Mouse (Mus musculus) lung, embryonic 15.5 days (tissue): ENCODE results near the gene Ndufv3. TPM values are rescaled to one million over a fixed set of nuclear protein-coding genes. Genes with fewer than 3 reads are reported as not detected.
A peak's percentile ranks its signal among the peaks of the same experiment; 100 is the strongest.

Source experiments
- ATAC-seq: fragments of 200-750 bp; cut with Nextera tagmentation; 2 replicates; pipeline ENCODE4 v1.8.0; 2017; ENCODE audit warnings: moderate number of reproducible peaks, borderline replicate concordance; ENCODE audit not compliant: low FRiP score, low TSS enrichment; ENCODE audit errors: extremely low read depth
- H3K27ac ChIP-seq: fragments of 300-500 bp; sonication (generic); 2 replicates; pipeline ENCODE4 v1.5.1; 2015; ENCODE audit warnings: moderate library complexity, mild to moderate bottlenecking, inconsistent platforms
- H3K27me3 ChIP-seq: fragments of 300-500 bp; sonication (generic); 2 replicates; pipeline ENCODE4 v1.6.1; 2015; ENCODE audit warnings: inconsistent platforms
- H3K36me3 ChIP-seq: fragments of 300-500 bp; sonication (generic); 2 replicates; pipeline ENCODE4 v1.6.1; 2015; ENCODE audit warnings: inconsistent platforms
- H3K4me1 ChIP-seq: fragments of 300-500 bp; sonication (generic); 2 replicates; pipeline ENCODE4 v1.6.1; 2015; ENCODE audit warnings: inconsistent platforms
- H3K4me2 ChIP-seq: fragments of 300-500 bp; sonication (generic); 2 replicates; pipeline ENCODE4 v1.6.1; 2015; ENCODE audit warnings: inconsistent platforms, mild to moderate bottlenecking, moderate library complexity
- H3K4me3 ChIP-seq: fragments of 300-500 bp; sonication (generic); 2 replicates; pipeline ENCODE4 v1.5.1; 2015; ENCODE audit warnings: mild to moderate bottlenecking, inconsistent platforms
- H3K9ac ChIP-seq: fragments of 300-500 bp; sonication (generic); 2 replicates; pipeline ENCODE4 v1.6.1; 2015; ENCODE audit warnings: inconsistent platforms
- H3K9me3 ChIP-seq: fragments of 300-500 bp; sonication (generic); 2 replicates; pipeline ENCODE4 v1.6.1; 2016; ENCODE audit warnings: inconsistent platforms
- WGBS: fragments of 180-500 bp; shearing (Covaris S2); methylation state at CpG from one replicate; pipeline ENCODE4 v1.1.7; 2015; 5-methylcytosine and 5-hydroxymethylcytosine counted together
- polyA plus RNA-seq: library from polyadenylated mRNA; unstranded; fragments of >200 nt; fragmentation: Nextera tagmentation; extraction: Ambion mirVana; gene quantifications from 2 replicates; pipeline ENCODE4 v1.2.1, GENCODE M21; 2015

The Ndufv3 gene
- polyA plus RNA-seq: 237 and 240 TPM in 2 replicates

DNA sequence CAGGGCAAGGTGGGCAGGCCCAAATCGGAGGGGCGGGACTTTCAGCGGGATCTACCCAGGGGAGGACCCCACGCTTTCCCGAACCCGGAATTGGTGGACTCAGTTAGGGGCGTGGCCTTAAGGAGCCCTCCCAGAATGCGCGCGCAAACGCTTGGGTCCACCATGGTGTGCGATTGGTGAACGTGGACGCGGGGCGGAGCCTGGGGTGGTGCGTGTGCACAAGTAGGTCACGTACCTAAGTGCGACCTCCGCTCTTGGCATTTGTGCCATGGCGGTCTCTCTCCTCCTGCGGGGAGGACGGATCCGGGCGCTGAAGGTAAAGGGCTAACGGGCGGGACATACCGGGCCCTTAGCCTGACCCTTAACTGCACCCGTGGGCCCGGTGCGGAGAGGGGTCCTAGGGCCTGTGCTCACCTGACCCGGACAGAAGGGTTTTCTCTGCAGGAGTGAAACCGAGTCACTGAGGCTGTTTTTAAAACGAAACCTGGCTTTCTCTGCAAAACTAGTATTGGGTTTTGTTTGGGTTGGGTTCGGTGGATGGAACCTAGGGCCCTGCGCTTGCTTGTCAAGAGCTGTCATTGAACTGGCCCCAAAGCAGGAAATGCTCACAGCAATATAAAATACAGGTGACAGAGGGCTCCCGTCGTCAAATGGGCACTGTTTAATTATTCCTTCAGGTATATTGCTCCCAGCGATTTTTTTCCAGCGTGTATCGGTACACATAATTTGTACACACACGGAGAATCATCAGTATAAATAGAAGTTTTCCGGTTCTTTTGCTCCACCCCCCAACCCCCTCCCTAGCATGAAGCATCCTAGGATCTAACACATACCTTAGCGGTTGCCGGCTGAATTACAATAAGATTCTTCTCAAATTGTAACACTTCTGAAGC lies at the start of gene Ndufv3, which contains the start of gene Wdr4:
Ndufv3 (plus strand) TSS at position 170 of the 893 bp plus-strand sequence.
Wdr4 (minus strand) TSS at position 35 of the 893 bp plus-strand sequence.
- Histone ChIP-seq H3K4me2 (peak within 1 kb of the TSS; percentile 72), H3K36me3 (peaks cover 9% of the 10 kb centered on the region; the same call in 1 of the 2 replicates), H3K9me3 (no peaks in the 10 kb centered on the region), H3K27me3 (no peaks in the 10 kb centered on the region), H3K4me3 (peak within 1 kb of the TSS; percentile 79), H3K9ac (peak within 1 kb of the TSS; percentile 70), H3K27ac (peak within 1 kb of the TSS; percentile 78), H3K4me1 (peaks cover 12% of the 10 kb centered on the region)
- WGBS: 1% methylated on average over 45 of the region's 45 CpGs
- peak; percentile 98 for ATAC-seq

DNA sequence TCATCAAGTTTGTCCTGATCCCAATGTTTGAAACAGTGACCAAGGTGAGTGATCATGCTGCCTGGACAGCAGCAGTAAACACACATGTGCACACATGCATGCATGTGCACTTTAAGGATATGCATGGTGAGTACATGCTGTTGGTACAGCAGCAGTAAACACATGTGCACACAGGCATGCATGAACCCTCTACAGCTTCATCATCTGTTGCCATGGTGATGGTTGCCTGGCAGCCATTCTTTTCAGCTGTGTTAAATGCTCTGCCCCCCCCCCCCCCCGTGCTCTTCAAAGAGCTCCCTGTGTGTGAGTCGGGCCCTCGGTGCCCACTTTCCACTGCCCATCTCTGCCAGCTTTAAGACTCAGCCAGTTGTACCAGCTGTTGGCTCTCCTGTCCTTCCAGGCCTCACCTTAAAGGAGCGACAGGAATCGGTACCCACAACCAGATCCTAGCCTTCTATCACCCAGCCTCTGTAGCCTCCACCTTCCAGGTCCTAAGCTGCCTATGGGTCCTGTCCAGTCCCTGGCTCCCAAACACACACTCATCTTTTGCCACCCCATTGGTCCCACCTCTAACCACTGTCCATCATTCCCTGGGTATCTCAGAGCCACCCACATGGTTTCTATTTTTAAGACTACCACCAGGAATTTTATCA lies 49.0 kb upstream of the Ndufv3 start:
- no peak overlapping the region for H3K4me2 ChIP-seq
- WGBS: 85% methylated on average over 5 of the region's 5 CpGs
- peaks cover 21% of the 10 kb centered on the region for H3K36me3 ChIP-seq
- H3K4me3 ChIP-seq: no peak overlapping the region
- H3K27me3 ChIP-seq: no peaks in the 10 kb centered on the region
- no peak overlapping the region for H3K27ac ChIP-seq
- no peaks in the 10 kb centered on the region for H3K4me1 ChIP-seq
- H3K9ac ChIP-seq: no peak overlapping the region
- no peaks in the 10 kb centered on the region for H3K9me3 ChIP-seq
- no peak for ATAC-seq

DNA sequence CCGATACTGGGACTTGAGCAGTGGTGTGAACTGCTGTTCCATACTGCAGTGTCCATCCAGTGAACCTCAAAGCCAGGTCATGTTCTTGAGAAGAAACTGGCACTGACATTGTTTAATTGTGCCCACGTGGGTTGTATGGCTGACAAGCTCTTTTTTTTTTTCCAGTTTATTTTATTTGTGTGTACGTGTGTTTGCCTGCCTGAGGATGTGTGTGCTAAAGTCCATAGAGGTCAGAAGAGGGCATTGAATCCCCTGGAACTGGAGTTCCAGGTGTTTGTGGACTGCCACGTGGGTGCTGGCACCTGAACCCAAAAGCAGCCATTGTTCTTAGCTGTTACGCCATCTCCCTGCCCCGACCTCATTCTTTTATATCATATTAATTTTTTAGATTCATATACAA lies 45.5 kb upstream of the Ndufv3 start:
- H3K4me2 ChIP-seq: no peak overlapping the region
- WGBS: 63% methylated on average over 6 of the region's 6 CpGs
- H3K36me3 ChIP-seq: peaks cover 11% of the 10 kb centered on the region
- H3K9me3 ChIP-seq: no peaks in the 10 kb centered on the region
- H3K9ac ChIP-seq: no peak overlapping the region
- H3K4me3 ChIP-seq: no peak overlapping the region
- no peaks in the 10 kb centered on the region for H3K27me3 ChIP-seq
- ATAC-seq: no peak
- no peak overlapping the region for H3K27ac ChIP-seq
- no peaks in the 10 kb centered on the region for H3K4me1 ChIP-seq

DNA sequence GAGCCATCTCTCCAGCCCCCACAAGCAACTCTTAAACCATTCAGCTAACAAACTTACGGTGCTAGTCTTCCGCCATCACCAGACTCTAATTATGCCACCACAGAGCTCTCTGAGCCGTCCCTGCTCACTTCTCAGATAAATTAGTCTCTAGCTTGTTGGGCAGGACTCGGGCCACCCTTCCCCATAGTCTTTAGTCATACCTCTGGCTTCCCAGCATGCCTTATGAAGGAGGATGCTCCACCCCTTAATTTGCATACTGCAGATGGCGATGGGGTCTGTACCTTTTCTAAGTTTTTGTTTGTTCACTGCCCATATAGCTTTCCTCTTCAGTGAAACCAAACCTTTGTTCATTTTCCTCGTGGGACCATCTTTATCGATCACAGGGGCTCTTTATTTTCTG lies 41.3 kb upstream of the Ndufv3 start:
- peaks cover 6% of the 10 kb centered on the region; the same call in 1 of the 2 replicates for H3K36me3 ChIP-seq
- no peak for ATAC-seq
- H3K9ac ChIP-seq: no peak overlapping the region
- H3K4me3 ChIP-seq: no peak overlapping the region
- H3K27me3 ChIP-seq: no peaks in the 10 kb centered on the region
- H3K27ac ChIP-seq: no peak overlapping the region
- 68% methylated on average over 7 of the region's 7 CpGs for WGBS
- H3K4me1 ChIP-seq: no peaks in the 10 kb centered on the region
- no peak overlapping the region for H3K4me2 ChIP-seq
- no peaks in the 10 kb centered on the region for H3K9me3 ChIP-seq

DNA sequence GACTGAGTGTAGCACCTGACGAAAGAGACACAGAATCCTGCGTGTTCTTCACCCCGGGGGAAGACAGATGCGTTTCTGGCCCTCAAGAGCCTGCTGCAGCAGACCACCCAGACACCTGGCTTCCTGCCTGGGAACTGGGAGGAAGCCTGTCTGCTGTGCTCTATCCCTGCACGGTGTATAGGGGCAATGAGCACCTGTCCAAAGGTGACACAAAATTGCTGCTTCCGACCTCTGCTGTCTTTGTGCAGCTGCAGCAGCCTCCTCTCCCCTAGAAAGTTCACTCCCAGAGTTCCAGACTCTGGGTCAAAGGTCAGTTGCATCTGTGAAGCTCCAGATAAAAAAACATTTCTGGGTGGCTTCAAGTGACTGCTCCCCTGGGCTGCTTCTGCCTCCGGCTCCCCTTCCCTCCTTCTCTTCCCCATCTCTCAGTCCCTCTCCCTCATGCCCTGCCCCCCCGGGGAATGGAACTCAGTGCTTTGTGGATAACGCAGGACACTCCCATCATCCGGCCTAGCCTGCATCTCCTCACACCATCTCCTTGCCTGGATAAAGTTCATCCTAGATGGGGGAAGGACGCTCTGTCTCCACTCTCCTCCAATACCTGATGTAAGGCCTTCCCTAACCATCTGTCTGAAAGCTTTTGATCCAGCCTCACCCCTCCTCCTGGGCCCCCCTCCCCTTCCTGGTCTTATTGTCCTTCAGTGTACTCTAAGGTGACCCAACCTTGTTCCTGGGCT lies 40.6 kb upstream of the Ndufv3 start:
- H3K9me3 ChIP-seq: no peaks in the 10 kb centered on the region
- H3K4me1 ChIP-seq: no peaks in the 10 kb centered on the region
- H3K4me2 ChIP-seq: no peak overlapping the region
- no peaks in the 10 kb centered on the region for H3K27me3 ChIP-seq
- no peak for ATAC-seq
- H3K9ac ChIP-seq: no peak overlapping the region
- no peak overlapping the region for H3K27ac ChIP-seq
- peaks cover 6% of the 10 kb centered on the region; the same call in 1 of the 2 replicates for H3K36me3 ChIP-seq
- 37% methylated on average over 11 of the region's 11 CpGs for WGBS
- no peak overlapping the region for H3K4me3 ChIP-seq

DNA sequence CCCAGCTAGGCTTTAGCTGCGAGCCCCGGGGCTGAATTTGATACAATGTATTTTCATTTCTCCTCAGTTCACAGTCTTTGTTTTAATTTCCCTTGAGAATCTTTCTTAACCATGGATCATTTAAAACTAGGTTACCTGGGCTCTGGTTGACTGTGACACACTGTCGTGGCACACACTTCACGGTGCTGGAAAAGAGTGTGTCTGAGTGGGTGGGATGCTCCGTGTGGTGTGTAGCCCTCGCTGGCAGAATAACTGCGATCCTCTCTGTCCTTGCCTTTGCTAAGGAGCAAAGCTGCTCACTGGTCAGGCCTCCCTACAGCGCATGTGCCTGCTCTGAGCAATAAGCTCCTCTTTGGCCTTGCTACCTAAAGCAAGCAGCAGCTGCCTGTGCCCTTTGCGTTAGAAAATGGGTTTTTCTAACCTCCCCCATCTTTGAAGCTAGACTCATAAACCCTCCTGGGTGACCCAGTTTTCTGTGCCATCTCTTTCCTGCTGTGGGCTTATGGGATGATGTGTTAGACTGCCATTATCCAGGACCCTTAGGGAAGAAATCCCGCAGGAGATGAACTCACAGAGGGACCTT lies 33.2 kb upstream of the Ndufv3 start:
- Histone ChIP-seq H3K9me3 (no peaks in the 10 kb centered on the region), H3K27ac (no peak overlapping the region), H3K27me3 (no peaks in the 10 kb centered on the region), H3K36me3 (no peaks in the 10 kb centered on the region), H3K4me3 (no peak overlapping the region), H3K9ac (no peak overlapping the region), H3K4me1 (no peaks in the 10 kb centered on the region), H3K4me2 (no peak overlapping the region)
- WGBS: 76% methylated on average over 10 of the region's 10 CpGs
- no peak for ATAC-seq

DNA sequence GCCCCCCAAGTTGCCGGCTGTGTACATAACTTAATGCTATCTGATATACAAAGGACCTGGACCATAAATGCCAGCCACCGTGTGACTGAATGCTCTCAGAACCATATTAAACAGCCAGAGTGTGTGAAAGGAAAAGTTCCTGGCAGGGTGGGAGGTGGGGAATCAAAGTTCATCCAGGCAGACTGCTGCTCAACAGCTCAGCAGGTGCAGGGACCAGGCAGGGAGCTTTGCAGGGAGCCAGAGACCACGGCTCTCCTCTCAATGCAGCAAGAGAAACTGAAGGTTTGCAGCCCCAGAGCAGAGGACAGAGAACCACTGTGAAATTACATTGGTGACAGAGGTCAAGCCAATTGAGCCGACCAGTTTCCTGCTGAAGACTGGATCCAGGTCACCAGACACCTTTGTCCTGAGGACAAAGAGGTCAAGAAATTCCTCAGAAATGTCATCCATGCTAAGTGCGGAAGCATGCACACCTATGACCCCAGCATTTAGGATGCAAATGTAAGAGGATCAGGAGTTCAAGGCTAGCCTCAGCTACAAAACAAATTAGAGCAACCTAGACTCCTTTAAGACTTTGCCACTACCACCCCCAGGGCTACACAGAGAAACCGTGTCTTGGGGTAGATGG lies 32.4 kb upstream of the Ndufv3 start:
- no peak overlapping the region for H3K27ac ChIP-seq
- ATAC-seq: no peak
- 38% methylated on average over 6 of the region's 6 CpGs for WGBS
- no peak overlapping the region for H3K4me2 ChIP-seq
- no peaks in the 10 kb centered on the region for H3K36me3 ChIP-seq
- no peaks in the 10 kb centered on the region for H3K27me3 ChIP-seq
- H3K9ac ChIP-seq: no peak overlapping the region
- H3K4me1 ChIP-seq: no peaks in the 10 kb centered on the region
- H3K4me3 ChIP-seq: no peak overlapping the region
- H3K9me3 ChIP-seq: no peaks in the 10 kb centered on the region

DNA sequence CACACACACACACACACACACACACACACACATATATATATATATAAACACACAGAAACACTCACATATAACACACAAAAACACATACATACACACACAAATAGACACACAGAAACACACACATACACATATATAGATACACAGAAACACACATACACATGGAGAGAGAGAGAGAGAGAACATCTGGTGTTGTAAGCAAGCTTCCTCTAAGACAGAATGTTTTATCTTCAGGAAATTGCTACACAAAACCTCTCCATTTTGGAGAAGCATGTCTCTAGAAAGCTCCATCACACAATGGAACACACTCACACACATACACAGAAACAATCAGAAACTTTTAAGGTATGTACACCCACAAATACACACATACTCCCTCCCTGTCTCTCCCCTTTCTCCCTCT lies 28.6 kb upstream of the Ndufv3 start:
- Histone ChIP-seq H3K9ac (no peak overlapping the region), H3K4me3 (no peak overlapping the region), H3K27ac (no peak overlapping the region), H3K27me3 (no peaks in the 10 kb centered on the region), H3K9me3 (no peaks in the 10 kb centered on the region), H3K4me1 (no peaks in the 10 kb centered on the region), H3K4me2 (no peak overlapping the region), H3K36me3 (peaks cover 13% of the 10 kb centered on the region)
- no peak for ATAC-seq

DNA sequence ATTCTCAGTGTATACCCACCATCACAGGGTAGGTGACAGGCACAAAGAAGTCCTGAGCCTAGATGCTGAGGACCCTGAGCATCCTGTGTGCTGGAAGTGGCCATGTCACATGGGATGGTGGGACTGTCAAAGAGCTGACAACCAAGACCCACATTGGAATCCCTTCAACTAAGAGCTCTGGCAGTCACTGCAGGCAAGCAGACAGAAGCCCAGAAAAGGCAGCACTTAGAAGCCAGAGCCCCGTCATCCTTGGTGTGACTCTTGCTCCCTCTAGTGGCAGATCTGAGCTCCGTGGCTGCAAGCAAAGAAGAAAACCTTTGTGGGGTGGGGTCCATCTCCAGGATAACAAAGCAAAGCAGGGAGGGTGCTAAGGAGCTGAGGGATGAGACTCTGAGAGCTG lies 27.5 kb upstream of the Ndufv3 start:
- Histone ChIP-seq H3K27ac (no peak overlapping the region), H3K27me3 (no peaks in the 10 kb centered on the region), H3K9ac (no peak overlapping the region), H3K4me3 (no peak overlapping the region), H3K4me1 (no peaks in the 10 kb centered on the region), H3K36me3 (peaks cover 21% of the 10 kb centered on the region), H3K4me2 (no peak overlapping the region), H3K9me3 (no peaks in the 10 kb centered on the region)
- WGBS: 0% methylated on average over 2 of the region's 2 CpGs
- no peak for ATAC-seq

DNA sequence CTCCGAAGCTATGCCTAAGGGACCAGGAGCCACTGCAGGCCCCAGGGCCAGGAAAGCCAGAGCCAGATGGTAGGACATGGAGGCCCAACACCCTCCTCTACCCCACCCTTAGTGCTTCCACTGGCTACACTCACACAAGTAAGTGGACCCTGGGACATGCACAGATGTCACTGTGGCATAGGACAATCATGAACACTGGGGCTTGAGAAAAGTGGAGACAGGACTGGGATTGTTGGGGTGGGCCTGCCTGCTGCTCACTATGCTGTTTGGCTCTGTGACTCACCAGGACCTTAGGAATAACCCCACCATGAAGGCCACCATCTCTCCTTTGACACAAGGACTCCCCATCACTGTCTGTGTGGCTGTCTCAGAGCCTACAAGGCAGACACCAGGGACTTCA lies 24.9 kb upstream of the Ndufv3 start:
- Histone ChIP-seq H3K36me3 (peaks cover 47% of the 10 kb centered on the region), H3K4me3 (no peak overlapping the region), H3K9ac (no peak overlapping the region), H3K27ac (no peak overlapping the region), H3K4me2 (no peak overlapping the region), H3K9me3 (no peaks in the 10 kb centered on the region), H3K4me1 (no peaks in the 10 kb centered on the region), H3K27me3 (no peaks in the 10 kb centered on the region)
- 83% methylated on average over 1 of the region's 1 CpGs for WGBS
- no peak for ATAC-seq

DNA sequence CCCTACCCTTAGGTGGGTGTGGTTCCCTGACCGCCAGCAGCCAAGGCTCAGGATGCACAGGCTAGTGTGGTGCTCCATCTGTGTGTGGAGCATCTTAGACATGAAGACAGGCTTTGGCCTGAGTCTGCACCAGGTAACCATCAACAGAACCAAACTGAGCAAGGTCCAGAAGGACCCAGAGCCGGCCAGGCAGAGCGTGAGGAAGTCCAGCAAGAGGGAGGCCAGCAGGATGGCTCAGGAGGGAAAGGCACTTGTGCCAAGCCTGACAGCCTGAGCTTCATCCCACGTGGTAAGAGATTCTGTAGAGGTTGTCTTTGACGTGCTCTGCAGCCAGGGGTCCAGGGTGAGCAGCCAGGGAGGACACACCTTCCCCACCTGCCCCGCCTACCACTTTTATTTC lies 22.2 kb upstream of the Ndufv3 start:
- H3K36me3 ChIP-seq: peaks cover 69% of the 10 kb centered on the region
- H3K4me1 ChIP-seq: no peaks in the 10 kb centered on the region
- H3K27me3 ChIP-seq: no peaks in the 10 kb centered on the region
- no peak overlapping the region for H3K4me2 ChIP-seq
- 79% methylated on average over 6 of the region's 6 CpGs for WGBS
- ATAC-seq: no peak
- no peak overlapping the region for H3K4me3 ChIP-seq
- no peak overlapping the region for H3K27ac ChIP-seq
- no peaks in the 10 kb centered on the region for H3K9me3 ChIP-seq
- no peak overlapping the region for H3K9ac ChIP-seq
